Mouse (Mus musculus) hindbrain, embryonic 13.5 days (tissue): ENCODE data around the gene Qprt. TPM values are rescaled to one million over a fixed set of nuclear protein-coding genes. Genes with fewer than 3 reads are reported as not detected.

Experiments
- ATAC-seq: fragments of 200-750 bp; cut with Nextera tagmentation; 2 replicates; pipeline ENCODE4 v1.8.0; 2017; ENCODE audit warnings: moderate TSS enrichment; ENCODE audit not compliant: low FRiP score
- H3K27ac ChIP-seq: fragments of 300-500 bp; sonication (generic); 2 replicates; pipeline ENCODE4 v1.5.1; 2015; ENCODE audit warnings: inconsistent platforms, mild to moderate bottlenecking, moderate library complexity
- H3K27me3 ChIP-seq: fragments of 300-500 bp; sonication (generic); 2 replicates; pipeline ENCODE4 v1.6.1; 2015; ENCODE audit warnings: mild to moderate bottlenecking, inconsistent platforms
- H3K36me3 ChIP-seq: fragments of 300-500 bp; sonication (generic); 2 replicates; pipeline ENCODE4 v1.6.1; 2015; ENCODE audit warnings: mild to moderate bottlenecking, inconsistent platforms
- H3K4me1 ChIP-seq: fragments of 300-500 bp; sonication (generic); replicated peaks from 2 replicates; pipeline ENCODE4 v1.6.1; 2015; ENCODE audit warnings: inconsistent platforms
- H3K4me2 ChIP-seq: fragments of 300-500 bp; sonication (generic); 2 replicates; pipeline ENCODE4 v1.6.1; 2015; ENCODE audit warnings: inconsistent platforms, mild to moderate bottlenecking, moderate library complexity
- H3K4me3 ChIP-seq: fragments of 300-500 bp; sonication (generic); 2 replicates; pipeline ENCODE4 v1.5.1; 2015; ENCODE audit warnings: mild to moderate bottlenecking, inconsistent platforms
- H3K9ac ChIP-seq: fragments of 300-500 bp; sonication (generic); 2 replicates; pipeline ENCODE4 v1.6.1; 2015; ENCODE audit warnings: mild to moderate bottlenecking, inconsistent platforms
- H3K9me3 ChIP-seq: fragments of 300-500 bp; sonication (generic); 2 replicates; pipeline ENCODE4 v1.6.1; 2016; ENCODE audit warnings: inconsistent platforms
- WGBS: fragments of 180-500 bp; shearing (Covaris S2); methylation state at CpG from one replicate; pipeline ENCODE4 v1.1.7; 2015; 5-methylcytosine and 5-hydroxymethylcytosine counted together
- polyA plus RNA-seq: library from polyadenylated mRNA; unstranded; fragments of >200 nt; fragmentation: Nextera tagmentation; extraction: Ambion mirVana; gene quantifications from 2 replicates; pipeline ENCODE4 v1.2.1, GENCODE M21; 2015

The Qprt gene
- polyA plus RNA-seq, 1 experiment from 2014 or later: 0.68 TPM

GRCm38 (mm10) chr7:127142666-127143065 is 20.6 kb upstream of the Qprt start:
- no peak overlapping the region for H3K4me3 ChIP-seq
- H3K27ac ChIP-seq: no peak overlapping the region
- H3K4me2 ChIP-seq: no peak overlapping the region
- H3K27me3 ChIP-seq: no peaks in the 10 kb centered on the region
- no peaks in the 10 kb centered on the region for H3K4me1 ChIP-seq
- no peak for ATAC-seq
- H3K9me3 ChIP-seq: no peaks in the 10 kb centered on the region
- 93% methylated on average over 4 of the region's 4 CpGs for WGBS
- H3K9ac ChIP-seq: no peak overlapping the region
- no peaks in the 10 kb centered on the region for H3K36me3 ChIP-seq

DNA sequence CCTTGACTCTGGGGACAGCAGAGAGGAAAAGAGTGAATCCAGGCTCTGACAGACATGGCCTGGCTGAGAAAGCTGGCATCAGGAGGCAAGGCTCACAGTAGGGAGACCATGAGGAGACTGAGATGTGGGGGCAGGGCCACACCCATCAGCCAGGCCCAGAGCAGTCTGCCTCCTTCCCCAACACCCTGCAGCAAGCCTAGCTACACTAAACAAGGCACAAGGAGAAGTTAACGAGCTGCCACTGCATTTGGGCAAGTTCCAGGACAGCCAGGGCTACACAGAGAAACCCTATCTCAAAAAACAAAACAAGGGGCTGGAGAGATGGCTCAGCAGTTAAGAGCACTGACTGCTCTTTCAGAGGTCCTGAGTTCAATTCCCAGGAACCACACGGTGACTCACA is 20.2 kb upstream of the Qprt start:
- no peak for ATAC-seq
- Histone ChIP-seq H3K27ac (no peak overlapping the region), H3K4me3 (no peak overlapping the region), H3K9me3 (no peaks in the 10 kb centered on the region), H3K36me3 (no peaks in the 10 kb centered on the region), H3K27me3 (no peaks in the 10 kb centered on the region), H3K4me2 (no peak overlapping the region), H3K4me1 (no peaks in the 10 kb centered on the region), H3K9ac (no peak overlapping the region)
- 54% methylated on average over 2 of the region's 2 CpGs for WGBS

DNA sequence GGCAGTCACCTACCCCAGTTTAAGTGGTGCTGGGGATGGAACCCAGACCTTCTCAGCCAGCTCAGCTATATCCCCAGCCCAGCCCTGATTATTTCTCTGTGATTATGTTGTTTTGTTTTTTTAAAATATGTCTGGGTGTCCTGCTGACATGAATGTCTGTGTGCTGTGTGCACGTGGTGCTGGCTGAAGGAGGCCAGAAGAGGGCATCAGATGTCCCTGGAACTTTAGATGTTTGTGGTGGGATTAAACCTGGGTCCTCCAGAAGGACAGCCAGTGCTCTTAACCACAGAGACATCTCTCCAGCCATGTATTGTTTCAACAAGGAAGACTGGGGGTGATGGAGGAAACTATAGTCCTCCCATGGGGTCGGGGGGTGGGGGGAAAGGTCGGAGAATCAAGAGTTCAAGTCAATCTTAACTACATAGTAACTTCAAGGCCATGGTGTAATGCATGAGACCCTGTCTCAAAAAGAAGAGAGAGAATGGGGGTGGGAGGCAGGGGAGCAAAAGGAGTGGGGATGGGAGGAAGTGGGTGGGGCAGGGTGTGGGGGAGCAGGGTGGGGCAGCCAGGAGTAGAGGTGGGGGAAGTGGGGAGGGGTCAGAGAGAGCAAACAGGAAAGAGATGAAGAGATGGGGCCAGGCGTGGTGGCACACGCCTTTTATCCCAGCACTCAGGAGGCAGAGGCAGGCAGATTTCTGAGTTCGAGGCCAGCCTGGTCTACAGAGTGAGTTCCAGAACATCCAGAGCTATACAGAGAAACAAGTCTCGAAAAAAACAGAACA is 18.8 kb upstream of the Qprt start:
- Histone ChIP-seq H3K4me3 (no peak overlapping the region), H3K27me3 (no peaks in the 10 kb centered on the region), H3K9ac (no peak overlapping the region), H3K4me2 (no peak overlapping the region), H3K9me3 (no peaks in the 10 kb centered on the region), H3K27ac (no peak overlapping the region), H3K36me3 (no peaks in the 10 kb centered on the region), H3K4me1 (no peaks in the 10 kb centered on the region)
- WGBS: 71% methylated on average over 7 of the region's 7 CpGs
- ATAC-seq: no peak

GRCm38 (mm10) chr7:127139562-127139961 is 17.5 kb upstream of the Qprt start:
- Histone ChIP-seq H3K27me3 (no peaks in the 10 kb centered on the region), H3K4me2 (no peak overlapping the region), H3K27ac (no peak overlapping the region), H3K36me3 (no peaks in the 10 kb centered on the region), H3K4me3 (no peak overlapping the region), H3K9me3 (no peaks in the 10 kb centered on the region), H3K9ac (no peak overlapping the region), H3K4me1 (no peaks in the 10 kb centered on the region)
- ATAC-seq: no peak
- WGBS: 55% methylated on average over 5 of the region's 5 CpGs

DNA sequence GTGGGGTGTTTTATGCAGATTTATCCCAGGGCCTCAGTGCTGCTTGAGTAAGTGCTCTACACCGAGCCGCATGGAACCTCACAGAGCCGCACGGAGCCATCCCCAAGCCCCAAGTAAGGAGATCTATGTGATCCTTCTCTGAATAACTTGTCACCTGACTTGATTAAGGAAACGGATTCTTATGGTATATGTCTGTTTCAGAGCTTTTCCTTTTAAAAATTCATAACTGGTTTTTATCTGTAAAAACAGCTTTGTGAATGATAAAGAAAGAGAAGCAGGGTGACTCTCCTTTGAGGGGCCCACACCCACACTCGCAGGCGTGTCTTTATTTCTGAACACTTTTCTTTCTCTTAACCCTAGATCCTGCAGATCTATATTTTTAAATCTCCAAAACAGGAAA is 17.1 kb upstream of the Qprt start:
- H3K36me3 ChIP-seq: no peaks in the 10 kb centered on the region
- H3K4me1 ChIP-seq: no peaks in the 10 kb centered on the region
- H3K4me3 ChIP-seq: no peak overlapping the region
- H3K9ac ChIP-seq: no peak overlapping the region
- no peaks in the 10 kb centered on the region for H3K27me3 ChIP-seq
- 93% methylated on average over 7 of the region's 7 CpGs for WGBS
- no peaks in the 10 kb centered on the region for H3K9me3 ChIP-seq
- H3K27ac ChIP-seq: no peak overlapping the region
- ATAC-seq: no peak
- H3K4me2 ChIP-seq: no peak overlapping the region

GRCm38 (mm10) chr7:127137262-127138017 is 15.4 kb upstream of the Qprt start, which contains the start of gene Spn:
TSS of gene Spn (minus strand) at chr7:127137823.
- Histone ChIP-seq H3K4me1 (no peaks in the 10 kb centered on the region), H3K9me3 (no peaks in the 10 kb centered on the region), H3K4me3 (no peak within 1 kb of the TSS), H3K27me3 (no peaks in the 10 kb centered on the region), H3K4me2 (no peak within 1 kb of the TSS), H3K27ac (no peak within 1 kb of the TSS), H3K9ac (no peak within 1 kb of the TSS), H3K36me3 (no peaks in the 10 kb centered on the region)
- 63% methylated on average over 9 of the region's 9 CpGs for WGBS
- no peak for ATAC-seq

- 88% methylated on average over 22 of the region's 22 CpGs for WGBS
- Histone ChIP-seq H3K4me1 (no peaks in the 10 kb centered on the region), H3K36me3 (no peaks in the 10 kb centered on the region), H3K27ac (no peak overlapping the region), H3K9ac (no peak overlapping the region), H3K27me3 (no peaks in the 10 kb centered on the region), H3K4me3 (no peak overlapping the region), H3K4me2 (no peak overlapping the region), H3K9me3 (no peaks in the 10 kb centered on the region)
- ATAC-seq: no peak
Measured at GRCm38 (mm10) chr7:127136181-127137071, 14.4 kb upstream of the Qprt start.

DNA sequence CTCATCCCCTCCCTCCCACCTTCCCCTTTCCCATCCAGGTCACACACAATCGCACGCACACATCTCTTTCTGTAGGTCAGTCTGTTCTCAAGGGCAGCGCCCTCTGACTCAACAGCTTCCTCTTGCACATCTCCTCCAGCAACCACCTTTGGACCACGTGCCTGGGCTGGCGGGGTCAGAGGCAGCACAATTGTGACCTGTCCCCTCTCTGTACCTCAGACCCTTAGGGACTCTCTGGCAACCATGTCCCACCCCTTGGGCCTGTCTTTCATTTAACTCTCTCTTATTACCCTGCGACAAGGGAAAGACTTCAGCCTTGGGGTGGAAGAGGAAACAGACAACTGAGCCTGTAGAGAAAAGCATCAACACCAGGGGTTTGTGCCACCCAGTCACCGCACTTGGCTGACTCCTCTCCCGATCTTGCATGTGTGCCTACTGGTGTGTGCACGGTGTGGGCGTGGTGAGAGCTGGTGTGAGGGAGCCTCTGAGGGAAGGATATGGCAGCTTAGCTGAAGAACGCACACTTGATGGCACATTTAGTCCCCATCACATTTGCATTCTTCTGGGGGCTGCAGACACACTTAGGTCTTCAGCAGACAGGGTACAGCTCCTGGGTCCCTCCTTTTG is 12.9 kb upstream of the Qprt start:
- no peak for ATAC-seq
- H3K9ac ChIP-seq: no peak overlapping the region
- no peak overlapping the region for H3K4me3 ChIP-seq
- H3K27ac ChIP-seq: no peak overlapping the region
- no peak overlapping the region for H3K4me2 ChIP-seq
- H3K4me1 ChIP-seq: no peaks in the 10 kb centered on the region
- H3K27me3 ChIP-seq: no peaks in the 10 kb centered on the region
- H3K9me3 ChIP-seq: no peaks in the 10 kb centered on the region
- no peaks in the 10 kb centered on the region for H3K36me3 ChIP-seq
- WGBS: 86% methylated on average over 11 of the region's 11 CpGs

- H3K4me1 ChIP-seq: no peaks in the 10 kb centered on the region
- no peak overlapping the region for H3K4me2 ChIP-seq
- H3K9ac ChIP-seq: no peak overlapping the region
- H3K4me3 ChIP-seq: no peak overlapping the region
- no peaks in the 10 kb centered on the region for H3K36me3 ChIP-seq
- 43% methylated on average over 5 of the region's 5 CpGs for WGBS
- H3K27ac ChIP-seq: no peak overlapping the region
- no peaks in the 10 kb centered on the region for H3K9me3 ChIP-seq
- no peak for ATAC-seq
- H3K27me3 ChIP-seq: no peaks in the 10 kb centered on the region
Measured at GRCm38 (mm10) chr7:127133125-127133524, 11.1 kb upstream of the Qprt start.

DNA sequence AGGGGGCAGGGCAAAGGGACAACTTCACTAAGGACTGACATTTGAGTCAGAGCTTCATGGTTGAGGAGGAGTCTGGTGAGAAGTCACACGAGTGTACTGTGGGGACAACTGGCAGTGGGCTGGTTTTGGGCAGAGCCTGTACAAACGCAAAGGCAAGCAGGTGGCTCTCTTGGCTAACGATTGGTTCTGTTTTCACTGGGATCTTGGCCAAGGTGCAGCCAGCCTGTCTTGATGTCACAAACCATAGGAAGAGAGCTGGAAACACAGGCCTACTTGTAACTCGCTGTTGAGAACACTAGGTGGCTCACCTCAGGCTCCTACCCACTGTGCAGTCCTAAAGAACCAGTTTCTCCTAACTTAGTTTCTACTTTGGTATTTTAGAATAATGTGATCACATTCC is 7.6 kb upstream of the Qprt start:
- WGBS: 17% methylated on average over 4 of the region's 4 CpGs
- Histone ChIP-seq H3K9ac (no peak overlapping the region), H3K4me1 (no peaks in the 10 kb centered on the region)

GRCm38 (mm10) chr7:127121061-127121910 is 740 bp downstream of the Qprt start:
- Histone ChIP-seq H3K9me3 (peaks cover 4% of the 10 kb centered on the region; the same call in 1 of the 2 replicates), H3K4me1 (peaks cover 11% of the 10 kb centered on the region), H3K36me3 (no peaks in the 10 kb centered on the region), H3K9ac (peak overlapping the region; percentile 53; the same call in 1 of the 2 replicates), H3K4me2 (no peak overlapping the region), H3K4me3 (0 out of 2 replicates have a peak overlapping the region, but pooled peaks have one; percentile 3), H3K27ac (no peak overlapping the region), H3K27me3 (peaks cover 52% of the 10 kb centered on the region)
- WGBS: 10% methylated on average over 21 of the region's 21 CpGs
- ATAC-seq: no peak

More for the DNA sequence above, 7.6 kb upstream of the Qprt start:
- H3K9me3 ChIP-seq: no peaks in the 10 kb centered on the region
- no peak overlapping the region for H3K4me2 ChIP-seq
- H3K27ac ChIP-seq: no peak overlapping the region
- ATAC-seq: no peak
- H3K36me3 ChIP-seq: no peaks in the 10 kb centered on the region
- no peak overlapping the region for H3K4me3 ChIP-seq
- H3K27me3 ChIP-seq: no peaks in the 10 kb centered on the region
